Mouse (Mus musculus): ENCODE measurements around the gene Trappc10. TPM values are rescaled to one million over a fixed set of nuclear protein-coding genes. Genes with fewer than 3 reads are reported as not detected.
A peak's percentile ranks its signal among the peaks of the same experiment; 100 is the strongest.

Trappc10 gene
- polyA plus RNA-seq, 1 experiment from 2014 or later: 16.4 TPM

- no peak for ATAC-seq (replicated peaks; ENCODE audit: insufficient number of reproducible peaks, low FRiP score, low TSS enrichment)
These were observed 105.5 kb downstream of the Trappc10 start for GRCm38 (mm10) chr10:78138812-78139523.

GRCm38 (mm10) chr10:78137191-78137590 lies 107.2 kb downstream of the Trappc10 start:
- Histone ChIP-seq H3K36me3 (ENCODE audit: control insufficient read depth, insufficient read depth, low read length) (no peaks in the 10 kb centered on the region), H3K27me3 (ENCODE audit: control insufficient read depth, insufficient read depth, low read length) (no peaks in the 10 kb centered on the region), H3K4me1 (ENCODE audit: control insufficient read depth, insufficient read depth, low read length) (peaks cover 17% of the 10 kb centered on the region), H3K27ac (ENCODE audit: low read depth, low read length) (no peak overlapping the region), H3K9ac (ENCODE audit: low read depth, low read length) (no peak overlapping the region), H3K4me2 (no peak overlapping the region), H3K9me3 (replicated peaks; ENCODE audit: control insufficient read depth, low read length) (no peaks in the 10 kb centered on the region), H3K4me3 (ENCODE audit: low read depth, low read length) (no peak overlapping the region)
- 83% methylated on average over 3 of the region's 3 CpGs for WGBS (ENCODE audit: insufficient replicate concordance)
- ATAC-seq (replicated peaks; ENCODE audit: insufficient number of reproducible peaks, low FRiP score, low TSS enrichment): no peak

More at GRCm38 (mm10) chr10:78138812-78139523, 105.5 kb downstream of the Trappc10 start:
- H3K4me2 ChIP-seq: no peak overlapping the region
- H3K27me3 ChIP-seq (ENCODE audit: control insufficient read depth, insufficient read depth, low read length): no peaks in the 10 kb centered on the region
- no peak overlapping the region for H3K4me3 ChIP-seq (ENCODE audit: low read depth, low read length)
- no peaks in the 10 kb centered on the region for H3K36me3 ChIP-seq (ENCODE audit: control insufficient read depth, insufficient read depth, low read length)
- 46% methylated on average over 14 of the region's 14 CpGs for WGBS (ENCODE audit: insufficient replicate concordance)
- H3K9ac ChIP-seq (ENCODE audit: low read depth, low read length): no peak overlapping the region
- 0 out of 2 replicates have a peak overlapping the region, but pooled peaks have one; percentile 41 for H3K27ac ChIP-seq (ENCODE audit: low read depth, low read length)
- no peaks in the 10 kb centered on the region for H3K9me3 ChIP-seq (replicated peaks; ENCODE audit: control insufficient read depth, low read length)
- H3K4me1 ChIP-seq (ENCODE audit: control insufficient read depth, insufficient read depth, low read length): peaks cover 17% of the 10 kb centered on the region

Other genes starting within 250 kb of the Trappc10 start
- gene Pfkl, start 234.6 kb downstream of the Trappc10 start, polyA plus RNA-seq (2014; fragmentation: Nextera tagmentation; extraction: Ambion mirVana): 168 and 194 TPM in 2 replicates
- 0.34 TPM in 1 of 2 replicates, not detected in the other for gene Dnmt3l, start 202.7 kb downstream of the Trappc10 start, polyA plus RNA-seq (2014; fragmentation: Nextera tagmentation; extraction: Ambion mirVana)
- 0.16 and 0.49 TPM in 2 replicates for gene Aire, start 201.0 kb downstream of the Trappc10 start, polyA plus RNA-seq (2014; fragmentation: Nextera tagmentation; extraction: Ambion mirVana)
- gene Icosl, start 175.3 kb downstream of the Trappc10 start, polyA plus RNA-seq (2014; fragmentation: Nextera tagmentation; extraction: Ambion mirVana): 1.1 and 1.5 TPM in 2 replicates
- 24.1 and 27.9 TPM in 2 replicates for gene D10Jhu81e, start 74.9 kb downstream of the Trappc10 start, polyA plus RNA-seq (2014; fragmentation: Nextera tagmentation; extraction: Ambion mirVana)
- 9.5 and 11.2 TPM in 2 replicates for gene Pwp2, start 59.5 kb downstream of the Trappc10 start, polyA plus RNA-seq (2014; fragmentation: Nextera tagmentation; extraction: Ambion mirVana)
- gene Agpat3, start 107.8 kb upstream of the Trappc10 start, polyA plus RNA-seq (2014; fragmentation: Nextera tagmentation; extraction: Ambion mirVana): 32.4 and 36.1 TPM in 2 replicates
- gene Rrp1, start 168.4 kb upstream of the Trappc10 start, polyA plus RNA-seq (2014; fragmentation: Nextera tagmentation; extraction: Ambion mirVana): 176 and 204 TPM in 2 replicates
- 122 and 123 TPM in 2 replicates for gene Cstb, start 181.0 kb upstream of the Trappc10 start, polyA plus RNA-seq (2014; fragmentation: Nextera tagmentation; extraction: Ambion mirVana)
- gene Pdxk, start 220.3 kb upstream of the Trappc10 start, polyA plus RNA-seq (2014; fragmentation: Nextera tagmentation; extraction: Ambion mirVana): 4.2 and 4.3 TPM in 2 replicates

Data from heart, embryonic 11.5 days (tissue).